In genomic region chr14:57297672-57298071, GRCm38 (mm10) we compare ENCODE assay signal across 30 mouse cellular contexts.
DNase-seq lines count a peak whose midpoint lies in the region; ATAC-seq and TF ChIP-seq lines count a peak whose summit lies in the region.
"Had no signal": no experiment of that assay in that cellular context is flagged by ENCODE, and none has a peak within 500 bp of the region (broad histone marks: within the 10 kb centered on the region; RNA-seq: fewer than 3 reads in every experiment).

No protein-coding gene starts in this region.

- H3K9me3 ChIP-seq in heart, embryonic 11.5 days (replicated peaks; ENCODE audit: control insufficient read depth, low read length), result no peaks in the 10 kb centered on the region
- H3K9me3 ChIP-seq: embryonic facial prominence, embryonic 10.5 days; embryonic facial prominence, embryonic 13.5 days; heart, embryonic 12.5 days; heart, embryonic 15.5 days; hindbrain, embryonic 10.5 days; hindbrain, embryonic 13.5 days; intestine, embryonic 15.5 days had no signal

- no peak overlapping the region for H3K4me3 ChIP-seq in heart, embryonic 11.5 days (ENCODE audit: low read depth, low read length)
- H3K4me3 ChIP-seq: embryonic facial prominence, embryonic 10.5 days; embryonic facial prominence, embryonic 13.5 days; gastrocnemius, adult 2 months; heart, embryonic 12.5 days; heart, embryonic 15.5 days; hindbrain, embryonic 10.5 days; hindbrain, embryonic 13.5 days; intestine, embryonic 15.5 days had no signal

- TF ChIP-seq CTCF in Patski (IDR thresholded peaks at IDR 0.05), result no peak

- in situ Hi-C loops in Patski (cut with MboI; ENCODE audit: low pct_unique_long_range_greater_than_20kb), result no loop called here

- H3K9ac ChIP-seq in heart, embryonic 11.5 days (ENCODE audit: low read depth, low read length), result no peak overlapping the region
- H3K9ac ChIP-seq: embryonic facial prominence, embryonic 13.5 days; forebrain, postnatal 0 days; heart, embryonic 12.5 days; heart, embryonic 15.5 days; hindbrain, embryonic 13.5 days; intestine, embryonic 15.5 days had no signal

- H3K4me1 ChIP-seq in heart, embryonic 11.5 days (ENCODE audit: control insufficient read depth, insufficient read depth, low read length), result no peaks in the 10 kb centered on the region
- H3K4me1 ChIP-seq: embryonic facial prominence, embryonic 13.5 days; heart, embryonic 12.5 days; heart, embryonic 15.5 days; hindbrain, embryonic 13.5 days; intestine, embryonic 15.5 days had no signal

- DNase-seq in heart, adult 11 months, result peak; percentile 70
- peak; percentile 96 for DNase-seq in Patski (ENCODE audit: low read depth, low spot score)
- DNase-seq in gonadal fat pad, adult 2 months (ENCODE audit: low read depth), result peak; percentile 91
- DNase-seq in left cerebral cortex, postnatal 14 days (ENCODE audit: low spot score in 2 of 2), result no peak
- no peak for DNase-seq in spleen, adult 12 weeks (ENCODE audit: low spot score)
- no peak for DNase-seq in left cerebral cortex, adult 11 months (ENCODE audit: low spot score)
- DNase-seq: adrenal gland, adult 2 months; adrenal gland, postnatal 14 days; B cell, adult 2 months; cerebellum, adult 11-12 months; cerebellum, adult 8-10 months; cerebellum, postnatal 10 days; cerebellum, postnatal 36 days; embryo, embryonic 11 days; forebrain, postnatal 0 days; gastrocnemius, adult 2 months; gastrocnemius, postnatal 25 days; heart, postnatal 10 days; heart, postnatal 36 days had no signal

- no peak overlapping the region for H3K4me2 ChIP-seq in heart, embryonic 11.5 days
- H3K4me2 ChIP-seq: embryonic facial prominence, embryonic 13.5 days; heart, embryonic 12.5 days; heart, embryonic 15.5 days; hindbrain, embryonic 13.5 days; intestine, embryonic 15.5 days had no signal

- H3K27me3 ChIP-seq in heart, embryonic 11.5 days (ENCODE audit: control insufficient read depth, insufficient read depth, low read length), result no peaks in the 10 kb centered on the region
- no peaks in the 10 kb centered on the region for H3K27me3 ChIP-seq in Patski
- H3K27me3 ChIP-seq: embryonic facial prominence, embryonic 13.5 days; heart, embryonic 12.5 days; hindbrain, embryonic 13.5 days; intestine, embryonic 15.5 days had no signal

- ATAC-seq in heart, embryonic 11.5 days (replicated peaks; ENCODE audit: insufficient number of reproducible peaks, low FRiP score, low TSS enrichment), result no peak
- peak; percentile 87 for ATAC-seq in Patski
- ATAC-seq: CD4-positive, CD25-positive, alpha-beta regulatory T cell, adult 4 months; forebrain, embryonic 14.5 days; forebrain, postnatal 0 days; hindbrain, embryonic 16.5 days; intestine, embryonic 15.5 days had no signal

- no peak overlapping the region for H3K27ac ChIP-seq in heart, embryonic 11.5 days (ENCODE audit: low read depth, low read length)
- H3K27ac ChIP-seq: embryonic facial prominence, embryonic 10.5 days; embryonic facial prominence, embryonic 13.5 days; gastrocnemius, adult 2 months; heart, embryonic 15.5 days; hindbrain, embryonic 10.5 days; hindbrain, embryonic 13.5 days; intestine, embryonic 15.5 days had no signal

- no peaks in the 10 kb centered on the region for H3K36me3 ChIP-seq in heart, embryonic 11.5 days (ENCODE audit: control insufficient read depth, insufficient read depth, low read length)
- H3K36me3 ChIP-seq: embryonic facial prominence, embryonic 10.5 days; embryonic facial prominence, embryonic 13.5 days; heart, embryonic 12.5 days; heart, embryonic 15.5 days; hindbrain, embryonic 10.5 days; hindbrain, embryonic 13.5 days; intestine, embryonic 15.5 days had no signal

- intact Hi-C loops in left cerebral cortex, postnatal 14 days (cut with DNase I), result no loop called here

- WGBS in heart, embryonic 11.5 days (ENCODE audit: insufficient replicate concordance), result 51% methylated on average over 5 of the region's 5 CpGs

- CTCF ChIA-PET in Patski (lab: Charles Lee), result no interaction called here

- POLR2A ChIA-PET in Patski (lab: Charles Lee), result no interaction called here

Comparison
In these comparisons a context has a peak if more than half of its experiments do, and no peak if none do; other contexts are left out.
1. DNase-seq: peak in heart, adult 11 months (single experiment), Patski (single experiment) and gonadal fat pad, adult 2 months (single experiment); none in left cerebral cortex, postnatal 14 days (0 of 2), spleen, adult 12 weeks (single experiment) and left cerebral cortex, adult 11 months (single experiment).